Mouse (Mus musculus): Measurements from ENCODE around the gene Rnaseh2c.

- TF ChIP-seq POLR2A (IDR thresholded peaks at IDR 0.05; ENCODE audit: borderline replicate concordance, low read depth, low read length) = no peak
- TF ChIP-seq CTCF (IDR thresholded peaks at IDR 0.05; ENCODE audit: low read depth, low read length) = no peak
Observed at GRCm38 (mm10) chr19:5612762-5613411, 11.2 kb downstream of the Rnaseh2c start.

Data from bone marrow macrophage, adult 2 months (primary cell).